Mouse (Mus musculus) lung, postnatal 0 days (tissue): ENCODE measurements around the gene Mif. TPM values are rescaled to one million over a fixed set of nuclear protein-coding genes. Genes with fewer than 3 reads are reported as not detected.
A peak's percentile ranks its signal among the peaks of the same experiment; 100 is the strongest.
"Not testable (repeated sequence)": the region's sequence is repeated elsewhere in the genome, so short reads cannot be mapped to it uniquely, and the experiment has no call there.

Experiments
- ATAC-seq: fragments of 200-750 bp; cut with Nextera tagmentation; 2 replicates; pipeline ENCODE4 v1.8.0; 2017; ENCODE audit warnings: moderate library complexity
- DNase-seq: peaks from one replicate; pipeline ENCODE4 v3.0.0-alpha.2; 2016; ENCODE audit warnings: low spot score
- H3K27ac ChIP-seq: fragments of 300-500 bp; sonication (generic); 2 replicates; pipeline ENCODE4 v1.5.1; 2014; ENCODE audit warnings: antibody characterized with exemption, mild to moderate bottlenecking, low read length, mixed read lengths
- H3K27me3 ChIP-seq: fragments of 300-500 bp; sonication (generic); replicated peaks from 2 replicates; pipeline ENCODE4 v1.6.1; 2014; ENCODE audit warnings: low read length, mixed read lengths; ENCODE audit not compliant: insufficient read depth
- H3K36me3 ChIP-seq: fragments of 300-500 bp; sonication (generic); 2 replicates; pipeline ENCODE4 v1.6.1; 2014; ENCODE audit warnings: low read length, mixed read lengths; ENCODE audit not compliant: insufficient read depth
- H3K4me1 ChIP-seq: fragments of 300-500 bp; sonication (generic); 2 replicates; pipeline ENCODE4 v1.6.1; 2014; ENCODE audit warnings: antibody characterized with exemption, low read depth, low read length, mixed read lengths; ENCODE audit not compliant: insufficient read depth
- H3K4me2 ChIP-seq: fragments of 300-500 bp; sonication (generic); replicated peaks from 2 replicates; pipeline ENCODE4 v1.6.1; 2014; ENCODE audit warnings: low read depth, mild to moderate bottlenecking, low read length, moderate library complexity, mixed read lengths
- H3K4me3 ChIP-seq: fragments of 300-500 bp; sonication (generic); 2 replicates; pipeline ENCODE4 v1.5.1; 2014; ENCODE audit warnings: low read depth, low read length
- H3K9ac ChIP-seq: fragments of 300-500 bp; sonication (generic); replicated peaks from 2 replicates; pipeline ENCODE4 v1.6.1; 2014; ENCODE audit warnings: low read depth, mild to moderate bottlenecking
- H3K9me3 ChIP-seq: fragments of 300-500 bp; sonication (generic); 2 replicates; pipeline ENCODE4 v1.6.1; 2016; ENCODE audit warnings: low read length, mixed read lengths
- CTCF ChIP-seq: IDR thresholded peaks from 2 replicates; pipeline ENCODE4 v1.5.1; 2016; ENCODE audit warnings: antibody characterized with exemption, mild to moderate bottlenecking
- EP300 ChIP-seq: IDR thresholded peaks from 2 replicates; pipeline ENCODE4 v1.6.1; 2016; ENCODE audit warnings: antibody characterized with exemption, mild to moderate bottlenecking, control low read depth
- WGBS: fragments of 180-500 bp; shearing (Covaris S2); extraction: QIAGEN DNeasy Blood & Tissue Kit; methylation state at CpG from one replicate; pipeline ENCODE4 v1.1.7; 2014; 5-methylcytosine and 5-hydroxymethylcytosine counted together
- polyA plus RNA-seq: library from polyadenylated mRNA; unstranded; fragments of >200 nt; fragmentation: Nextera tagmentation; extraction: Ambion mirVana; gene quantifications from 2 replicates; pipeline ENCODE4 v1.2.1, GENCODE M21; 2015

Mif gene
- polyA plus RNA-seq, 1 experiment from 2014 or later, result 356 TPM

DNA sequence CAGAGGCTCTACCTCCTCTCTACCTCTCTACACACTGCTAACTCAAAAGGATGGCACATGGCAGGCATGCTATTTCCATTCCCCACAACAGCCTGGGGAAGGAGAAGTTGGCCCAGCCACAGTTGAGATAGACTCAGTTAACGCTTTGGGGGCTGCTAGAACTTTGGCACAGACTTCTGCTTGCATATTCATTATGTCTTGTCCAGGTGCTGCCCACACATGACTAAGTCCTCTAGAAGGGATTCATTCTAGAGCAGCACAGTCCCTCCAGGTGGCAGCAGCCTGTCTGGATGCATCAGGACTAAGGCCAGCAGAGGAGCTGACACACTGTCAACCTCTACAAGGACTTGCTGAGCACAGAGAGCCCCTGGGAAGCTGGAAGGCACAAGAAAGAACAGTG is 36.2 kb upstream of the Mif start:
- no peak for DNase-seq
- no peaks in the 10 kb centered on the region for H3K27me3 ChIP-seq
- no peak overlapping the region for H3K4me3 ChIP-seq
- peaks cover 12% of the 10 kb centered on the region; the same call in 1 of the 2 replicates for H3K4me1 ChIP-seq
- 0 out of 2 replicates have a peak, but pooled peaks cover 13% of the 10 kb centered on the region for H3K36me3 ChIP-seq
- no peak for TF ChIP-seq EP300
- no peak for TF ChIP-seq CTCF
- H3K9me3 ChIP-seq, result no peaks in the 10 kb centered on the region
- no peak overlapping the region for H3K4me2 ChIP-seq
- H3K27ac ChIP-seq, result no peak overlapping the region
- 95% methylated on average over 1 of the region's 1 CpGs for WGBS
- no peak for ATAC-seq
- no peak overlapping the region for H3K9ac ChIP-seq

DNA sequence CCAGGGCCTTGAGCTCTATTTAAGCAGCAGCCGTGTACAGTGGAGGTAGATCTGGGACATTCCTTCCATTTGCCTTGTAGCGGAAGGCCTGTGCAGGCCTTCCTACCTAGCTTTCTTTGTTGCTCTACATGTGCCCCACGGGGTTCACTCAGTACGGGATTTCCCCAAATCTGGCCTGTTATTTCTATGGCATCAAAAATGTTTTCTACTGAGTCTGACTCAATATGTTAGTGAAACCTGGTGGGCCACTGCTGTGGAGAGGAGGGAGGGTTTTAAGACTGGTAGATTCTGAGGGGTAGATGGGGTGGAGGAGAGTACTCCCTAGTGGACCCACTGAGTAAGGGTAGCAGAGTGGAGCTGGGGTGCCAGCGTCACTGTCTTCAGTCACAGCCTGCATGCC is 35.7 kb upstream of the Mif start:
- H3K9me3 ChIP-seq, result no peaks in the 10 kb centered on the region
- 91% methylated on average over 5 of the region's 5 CpGs for WGBS

DNA sequence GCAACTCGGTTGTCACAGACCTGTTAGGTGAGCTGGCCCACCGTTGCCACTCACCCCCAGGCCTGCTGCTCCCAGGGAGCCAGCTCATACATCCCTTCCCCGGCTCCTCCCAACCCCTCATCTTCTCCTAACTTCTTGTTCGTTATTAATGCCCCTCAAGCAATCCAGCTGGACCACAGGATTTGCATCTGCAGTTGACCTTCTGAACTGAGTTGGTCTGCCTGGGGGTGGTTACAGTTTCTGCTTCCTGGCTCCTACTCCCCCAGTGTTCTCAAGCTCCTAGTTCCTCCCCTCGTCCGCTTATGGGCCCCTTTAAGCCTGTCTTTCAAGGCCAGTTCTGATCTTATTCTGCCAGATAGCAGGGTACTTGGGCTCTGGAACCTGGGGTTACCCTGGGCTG is 34.6 kb upstream of the Mif start:
- Histone ChIP-seq H3K27me3 (no peaks in the 10 kb centered on the region), H3K27ac (no peak overlapping the region), H3K4me3 (no peak overlapping the region), H3K4me2 (no peak overlapping the region), H3K36me3 (0 out of 2 replicates have a peak, but pooled peaks cover 13% of the 10 kb centered on the region), H3K9ac (no peak overlapping the region), H3K4me1 (peaks cover 12% of the 10 kb centered on the region; the same call in 1 of the 2 replicates), H3K9me3 (no peaks in the 10 kb centered on the region)
- WGBS, result 62% methylated on average over 6 of the region's 6 CpGs
- no peak for DNase-seq
- ATAC-seq, result no peak
- TF ChIP-seq EP300 (no peak), CTCF (no peak)

More for the DNA sequence above, 35.7 kb upstream of the Mif start:
- no peak overlapping the region for H3K4me2 ChIP-seq
- ATAC-seq, result no peak
- TF ChIP-seq EP300, result no peak
- no peak for TF ChIP-seq CTCF
- H3K4me1 ChIP-seq, result peaks cover 12% of the 10 kb centered on the region; the same call in 1 of the 2 replicates
- no peak overlapping the region for H3K27ac ChIP-seq
- H3K27me3 ChIP-seq, result no peaks in the 10 kb centered on the region
- no peak overlapping the region for H3K9ac ChIP-seq
- 0 out of 2 replicates have a peak, but pooled peaks cover 13% of the 10 kb centered on the region for H3K36me3 ChIP-seq
- no peak for DNase-seq
- H3K4me3 ChIP-seq, result no peak overlapping the region

DNA sequence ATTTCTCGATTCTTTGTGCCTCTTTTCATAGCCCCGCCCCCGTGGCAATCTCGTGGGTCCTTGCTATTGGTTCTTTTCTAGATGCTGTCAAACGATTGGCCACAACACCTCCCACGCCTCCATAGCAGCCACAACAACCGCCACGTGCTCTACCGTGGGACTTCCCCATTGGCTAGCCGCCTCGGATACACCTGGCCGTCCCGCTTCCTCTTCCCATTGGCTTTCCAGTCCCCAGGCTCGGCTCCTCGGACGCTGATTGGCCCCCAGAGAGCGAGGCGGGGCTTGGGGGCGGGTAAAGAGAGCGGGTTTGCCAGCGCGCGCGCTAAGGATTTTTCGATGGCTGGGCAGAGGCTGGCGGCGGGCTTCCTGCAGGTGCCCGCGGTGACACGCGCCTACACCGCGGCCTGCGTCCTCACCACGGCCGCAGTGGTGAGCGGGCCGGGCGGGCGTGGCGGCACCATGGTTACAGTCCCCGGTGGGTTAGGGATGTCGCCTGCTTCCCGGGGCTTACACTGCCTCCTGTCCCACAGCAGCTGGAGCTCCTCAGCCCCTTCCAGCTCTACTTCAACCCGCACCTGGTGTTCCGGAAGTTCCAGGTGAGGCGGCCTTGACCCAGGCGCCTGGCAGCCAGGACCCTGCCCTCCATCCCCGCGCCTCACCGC is 33.2 kb upstream of the Mif start, which contains the start of gene Derl3:
Derl3 (plus strand) TSS at position 325 of the 662 bp plus-strand sequence.
- Histone ChIP-seq H3K27ac (no peak within 1 kb of the TSS), H3K36me3 (0 out of 2 replicates have a peak, but pooled peaks cover 13% of the 10 kb centered on the region), H3K4me2 (peak within 1 kb of the TSS; percentile 71), H3K4me3 (peak within 1 kb of the TSS; percentile 23), H3K9me3 (no peaks in the 10 kb centered on the region), H3K27me3 (no peaks in the 10 kb centered on the region), H3K9ac (0 out of 2 replicates have a peak within 1 kb of the TSS, but pooled peaks have one; percentile 12), H3K4me1 (peaks cover 8% of the 10 kb centered on the region; the same call in 1 of the 2 replicates)
- WGBS, result 2% methylated on average over 40 of the region's 51 CpGs
- peak; percentile 98 for DNase-seq
- no peak for TF ChIP-seq CTCF
- TF ChIP-seq EP300, result no peak
- peak; percentile 99 for ATAC-seq

DNA sequence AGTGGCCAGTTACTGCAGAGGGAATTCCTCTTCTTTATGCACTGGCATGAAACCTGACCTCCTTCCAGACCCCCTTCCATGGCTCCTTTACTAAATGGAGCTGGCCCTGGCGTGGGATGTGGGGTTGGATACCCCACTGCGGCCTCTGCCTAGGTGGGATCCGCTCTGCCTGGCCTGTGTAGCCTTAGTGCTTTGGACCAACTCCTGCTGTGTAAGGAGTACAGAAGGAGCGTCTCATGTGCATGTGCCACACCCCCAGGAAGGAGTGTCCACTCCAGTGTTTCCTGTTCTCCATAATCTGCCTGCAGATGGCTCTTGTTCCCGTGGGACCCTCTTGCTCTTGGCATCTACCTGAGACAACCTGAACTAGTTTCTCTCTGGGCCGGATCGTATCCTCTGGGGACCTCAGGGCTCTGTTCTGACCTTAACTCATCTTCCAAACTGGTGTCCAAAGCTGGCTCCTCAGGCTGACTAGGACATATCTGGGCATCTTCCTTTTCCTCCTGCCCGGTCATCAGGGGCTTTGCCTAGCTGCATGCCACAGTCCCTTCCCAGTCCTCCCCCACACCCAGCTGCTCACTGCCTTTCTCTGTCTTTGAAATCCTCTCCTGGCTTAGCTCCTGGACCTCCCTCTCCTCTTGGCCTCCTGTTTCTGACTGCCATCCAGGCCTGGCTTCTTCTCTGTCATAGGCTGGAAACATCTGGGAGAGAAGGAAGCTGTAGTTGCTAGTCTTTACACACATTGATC is 29.5 kb upstream of the Mif start:
- Histone ChIP-seq H3K9ac (no peak overlapping the region), H3K9me3 (no peaks in the 10 kb centered on the region), H3K36me3 (no peaks in the 10 kb centered on the region), H3K27ac (no peak overlapping the region), H3K4me1 (peaks cover 5% of the 10 kb centered on the region; the same call in 1 of the 2 replicates), H3K27me3 (no peaks in the 10 kb centered on the region), H3K4me3 (no peak overlapping the region), H3K4me2 (no peak overlapping the region)
- DNase-seq, result no peak
- 44% methylated on average over 8 of the region's 8 CpGs for WGBS
- TF ChIP-seq EP300, result no peak
- no peak for TF ChIP-seq CTCF
- no peak for ATAC-seq

DNA sequence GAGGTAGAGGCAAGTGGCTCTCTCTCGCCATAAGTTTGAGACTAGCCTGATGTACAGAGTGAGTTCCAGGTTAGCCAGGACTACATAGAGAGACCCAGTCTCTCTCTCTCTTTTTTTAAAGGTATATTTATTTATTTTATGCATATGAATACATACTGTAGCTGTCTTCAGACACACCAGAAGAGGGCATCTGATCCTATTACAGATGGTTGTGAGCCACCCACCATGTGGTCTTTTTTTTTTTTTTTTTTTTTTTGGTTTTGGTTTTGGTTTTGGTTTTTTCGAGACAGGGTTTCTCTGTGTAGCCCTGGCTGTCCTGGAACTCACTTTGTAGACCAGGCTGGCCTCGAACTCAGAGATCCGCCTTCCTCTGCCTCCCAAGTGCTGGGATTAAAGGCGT is 27.5 kb upstream of the Mif start:
- H3K4me3 ChIP-seq, H3K9me3 ChIP-seq, DNase-seq, H3K27me3 ChIP-seq, H3K36me3 ChIP-seq, H3K4me2 ChIP-seq, H3K4me1 ChIP-seq, H3K9ac ChIP-seq, H3K27ac ChIP-seq, ATAC-seq: not testable (repeated sequence)
- 88% methylated on average over 4 of the region's 5 CpGs for WGBS
